Mouse (Mus musculus) left cerebral cortex, adult 2 months (tissue): ENCODE data around the gene Krtap2-4. TPM values are rescaled to one million over a fixed set of nuclear protein-coding genes. Genes with fewer than 3 reads are reported as not detected.
A peak's percentile ranks its signal among the peaks of the same experiment; 100 is the strongest.
"Not testable (repeated sequence)": the region's sequence is repeated elsewhere in the genome, so short reads cannot be mapped to it uniquely, and the experiment has no call there.

Experiments
- DNase-seq, 2 experiments: peaks; one replicate each; pipeline ENCODE4 v3.0.0; 2021 to 2022; ENCODE audit warnings: low spot score in 2 of 2, mixed read lengths in 1 of 2; ENCODE audit errors: extremely low spot score in 1 of 2
- H3K27ac ChIP-seq: fragments of 200-600 bp; 2 replicates; pipeline ENCODE4 v1.8.1; 2022
- H3K4me3 ChIP-seq: fragments of 200-600 bp; 2 replicates; pipeline ENCODE4 v1.8.1; 2022
- CTCF ChIP-seq: fragments of 200-600 bp; IDR thresholded peaks from 2 replicates; pipeline ENCODE4 v1.8.1; 2022; ENCODE audit warnings: antibody characterized with exemption, mild to moderate bottlenecking, moderate library complexity
- intact Hi-C: fragments of 180-260 bp; cut with DNase I; formaldehyde crosslinking; loops from one replicate; pipeline ENCODE4 v1.15.1; 2025
- long read RNA-seq, 2 experiments: library from polyadenylated mRNA; stranded (forward); transcript quantifications; one replicate each; pipeline ENCODE4 v2.0.0; 2021; ENCODE audit warnings: borderline mapping rate in 2 of 2
- total RNA-seq, 2 experiments: library from RNA; stranded (reverse); gene quantifications; 2 replicates each; pipeline ENCODE4 v1.2.3; 2021

The Krtap2-4 gene
- not detected for total RNA-seq
- long read RNA-seq, experiment 1 = 0 reads
- long read RNA-seq, experiment 2 = 0 reads

DNA sequence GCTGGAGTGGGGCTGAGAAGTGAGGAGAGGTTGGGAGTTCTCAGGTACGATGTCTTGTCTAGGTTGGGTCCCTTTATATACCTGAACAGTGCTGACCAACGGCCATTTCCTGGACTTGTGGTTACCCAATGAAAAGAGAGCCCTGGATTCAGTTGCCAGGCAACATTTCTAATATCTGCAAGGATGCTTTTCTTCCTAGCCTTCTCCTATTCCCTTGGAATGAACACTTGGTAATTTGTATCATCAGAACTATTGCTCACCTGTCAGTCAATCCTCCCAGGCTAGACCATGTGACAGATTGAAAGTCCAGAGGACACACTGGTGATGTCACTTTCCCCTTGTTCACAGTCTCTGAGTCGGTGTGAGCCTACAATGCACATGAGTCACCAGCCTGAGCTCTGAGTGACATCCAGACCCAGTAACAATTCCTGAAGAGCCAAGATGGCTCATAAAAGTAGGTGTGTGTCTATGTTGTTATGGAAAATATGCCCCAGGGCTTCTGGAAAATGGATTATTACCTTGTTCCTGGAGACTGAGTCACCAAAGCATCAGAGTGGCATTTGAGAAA is at the start of gene Krtap2-4:
TSS of gene Krtap2-4 (minus strand) at position 51 of the 568 bp plus-strand sequence.
- Histone ChIP-seq H3K27ac (no peak within 1 kb of the TSS), H3K4me3 (no peak within 1 kb of the TSS)
- no peak for DNase-seq
- intact Hi-C loops = no loop called here
- TF ChIP-seq CTCF = no peak

DNA sequence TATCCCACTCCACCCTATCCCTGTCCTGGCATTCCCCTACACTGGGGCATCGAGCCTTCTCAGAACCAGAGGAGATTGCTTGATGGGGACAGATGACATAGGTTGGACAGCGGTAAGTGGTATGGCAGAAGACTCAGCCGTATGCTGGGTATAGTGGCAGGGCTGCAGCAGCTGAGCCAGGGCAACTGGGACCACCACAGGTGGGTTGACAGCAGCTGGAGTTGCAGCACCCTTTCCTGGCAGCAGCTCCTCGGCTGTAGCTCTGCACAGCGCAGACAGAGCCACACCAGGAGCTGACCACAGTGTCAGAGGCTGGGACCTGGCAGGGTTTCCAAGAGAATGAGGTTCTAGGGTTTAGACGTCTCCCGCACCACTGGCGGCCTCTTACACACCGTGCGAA is 48.2 kb upstream of the Krtap2-4 start:
- H3K4me3 ChIP-seq = no peak overlapping the region
- no peak for TF ChIP-seq CTCF
- intact Hi-C loops = no loop called here
- DNase-seq = no peak
- no peak overlapping the region for H3K27ac ChIP-seq

DNA sequence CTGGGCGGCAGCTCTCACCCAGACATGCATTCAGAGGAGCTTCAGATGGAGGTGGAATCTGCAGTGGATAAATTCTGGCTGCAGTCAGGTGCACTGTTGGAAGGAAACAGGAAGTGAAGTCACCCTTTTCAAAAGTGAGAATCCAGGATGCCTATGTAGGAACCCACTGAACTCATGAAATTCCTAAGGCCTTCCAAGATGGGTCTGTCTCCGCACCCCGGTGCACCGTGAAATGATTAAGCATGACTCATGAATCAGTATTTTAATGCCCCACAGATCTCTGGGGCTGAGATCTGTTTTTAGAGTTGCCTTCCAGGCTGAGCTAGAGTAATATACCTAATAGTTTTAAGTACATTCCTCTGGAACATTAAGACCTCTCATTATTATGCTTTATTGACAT is 44.6 kb upstream of the Krtap2-4 start:
- intact Hi-C loops = no loop called here
- no peak for TF ChIP-seq CTCF

DNA sequence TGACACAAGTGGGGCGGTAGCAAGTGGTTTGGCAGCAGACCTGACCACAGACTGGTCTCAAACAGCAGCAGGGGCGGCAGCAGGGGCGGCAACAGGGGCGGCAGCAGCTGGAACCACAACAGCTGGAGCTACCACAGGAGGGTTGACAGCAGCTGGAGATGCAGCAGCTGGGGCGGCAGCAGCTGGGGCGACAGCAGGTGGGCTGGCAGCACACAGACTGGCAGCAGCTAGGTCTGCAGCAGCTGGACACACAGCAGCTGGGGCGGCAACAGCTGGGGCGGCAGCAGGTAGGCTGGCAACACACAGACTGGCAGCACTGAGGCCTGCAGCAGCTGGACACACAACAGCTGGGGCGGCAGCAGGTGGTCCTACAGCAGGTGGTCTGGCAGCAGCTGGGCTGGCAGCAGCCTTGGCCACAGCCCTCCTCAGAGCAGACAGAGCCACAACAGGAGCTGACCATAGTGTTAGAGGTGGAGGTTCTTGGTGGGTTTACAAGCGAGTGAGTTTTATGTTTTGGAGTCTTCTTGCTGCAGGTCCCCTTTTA is 43.9 kb upstream of the Krtap2-4 start, which contains the start of gene Gm11563:
TSS of gene Gm11563 (minus strand) at position 494 of the 544 bp plus-strand sequence.
- H3K27ac ChIP-seq, DNase-seq, H3K4me3 ChIP-seq, intact Hi-C loops: not testable (repeated sequence)

More for the DNA sequence above, 44.6 kb upstream of the Krtap2-4 start:
- DNase-seq = no peak
- H3K27ac ChIP-seq = no peak overlapping the region
- no peak overlapping the region for H3K4me3 ChIP-seq

DNA sequence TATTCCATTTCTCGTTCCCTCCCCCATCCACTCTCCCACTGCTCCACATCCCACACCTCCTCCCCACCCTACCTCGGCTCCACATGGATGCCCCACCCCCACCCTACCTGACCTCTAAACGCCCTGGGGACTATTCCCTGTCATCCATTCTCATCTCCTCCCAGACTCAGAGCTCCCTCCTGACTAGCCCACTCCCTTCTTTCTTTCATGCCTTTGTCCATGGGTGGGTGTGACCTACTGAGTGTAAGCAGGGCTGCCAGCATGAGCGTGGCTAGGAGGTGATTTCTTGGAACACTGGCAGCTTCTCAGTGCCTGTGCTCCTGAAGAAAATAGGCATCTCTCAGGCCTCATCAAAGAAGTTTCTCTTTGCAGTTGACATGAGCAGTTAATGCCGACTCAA is 42.4 kb upstream of the Krtap2-4 start:
- Histone ChIP-seq H3K27ac (no peak overlapping the region), H3K4me3 (no peak overlapping the region)
- no peak for DNase-seq
- intact Hi-C loops = no loop called here
- no peak for TF ChIP-seq CTCF

DNA sequence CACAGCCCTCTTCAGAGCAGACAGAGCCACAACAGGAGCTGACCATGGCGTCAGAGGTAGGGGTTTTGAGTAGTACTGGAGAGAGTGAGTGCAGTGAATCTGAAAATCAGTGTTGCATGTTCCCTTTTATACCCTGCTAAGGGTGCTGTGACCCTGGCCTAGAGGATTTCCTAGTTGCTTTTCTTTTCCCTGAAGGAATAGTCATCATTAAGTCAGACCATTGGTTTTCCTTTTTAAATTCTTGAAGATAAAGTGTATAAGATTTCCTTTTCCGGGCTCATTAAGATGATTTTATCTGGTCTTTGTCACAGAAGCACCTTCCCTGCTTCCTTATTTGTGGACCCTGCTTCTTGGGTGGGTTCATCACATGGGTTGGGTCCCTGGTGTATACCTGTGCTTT is 35.5 kb upstream of the Krtap2-4 start, which contains the start of gene Gm11555:
TSS of gene Gm11555 (minus strand) at position 101 of the 400 bp plus-strand sequence.
- DNase-seq = no peak
- intact Hi-C loops = no loop called here
- Histone ChIP-seq H3K4me3 (no peak within 1 kb of the TSS), H3K27ac (no peak within 1 kb of the TSS)
- TF ChIP-seq CTCF = no peak

DNA sequence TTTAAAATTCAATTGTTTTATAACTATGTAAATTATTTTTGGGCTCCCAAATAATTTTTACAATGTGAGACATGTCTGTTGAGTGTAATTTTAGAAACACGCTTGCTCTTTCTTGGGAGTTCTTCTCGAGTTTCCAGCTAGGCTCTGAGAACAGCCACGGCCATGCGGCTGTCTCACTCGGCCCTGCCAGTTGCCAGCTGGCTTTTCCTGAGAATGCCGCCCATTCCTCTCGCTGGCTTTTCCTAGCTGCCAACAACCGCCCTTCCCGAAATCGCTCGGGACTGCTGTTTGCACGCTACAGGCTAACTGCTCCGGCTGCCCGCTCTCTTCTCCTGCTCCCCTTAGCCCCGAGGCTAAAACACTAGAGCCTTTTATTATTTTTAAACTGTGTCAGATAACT is 31.8 kb upstream of the Krtap2-4 start:
- TF ChIP-seq CTCF = no peak
- intact Hi-C loops = loop anchor here (5.0 kb wide), 1 partner anchor 179 kb away; no protein-coding TSS in a partner anchor
- Histone ChIP-seq H3K27ac (0 out of 2 replicates have a peak overlapping the region, but pooled peaks have one; percentile 1), H3K4me3 (no peak overlapping the region)
- DNase-seq = peak in 1 of 2 experiments; percentile 21

DNA sequence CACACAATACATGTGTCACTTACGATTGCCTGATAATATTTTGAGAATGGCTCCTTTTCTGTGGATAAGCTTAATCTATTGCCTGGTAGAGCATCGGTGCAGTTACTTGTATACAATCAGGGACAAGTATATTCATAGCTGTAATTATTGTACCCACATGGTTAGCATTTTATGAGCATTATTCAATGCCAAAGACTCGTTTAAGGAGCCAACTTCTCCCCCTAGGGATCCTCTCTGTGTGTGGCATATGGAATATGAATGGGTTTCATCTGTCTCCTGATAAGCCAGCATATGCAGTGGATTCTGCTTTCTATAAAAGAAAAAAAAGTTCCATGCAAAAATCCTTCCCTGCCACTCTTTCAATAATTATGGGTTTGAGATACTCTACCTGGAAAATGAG is 29.7 kb upstream of the Krtap2-4 start:
- intact Hi-C loops = no loop called here
- no peak for DNase-seq
- TF ChIP-seq CTCF = no peak
- no peak overlapping the region for H3K27ac ChIP-seq
- no peak overlapping the region for H3K4me3 ChIP-seq

DNA sequence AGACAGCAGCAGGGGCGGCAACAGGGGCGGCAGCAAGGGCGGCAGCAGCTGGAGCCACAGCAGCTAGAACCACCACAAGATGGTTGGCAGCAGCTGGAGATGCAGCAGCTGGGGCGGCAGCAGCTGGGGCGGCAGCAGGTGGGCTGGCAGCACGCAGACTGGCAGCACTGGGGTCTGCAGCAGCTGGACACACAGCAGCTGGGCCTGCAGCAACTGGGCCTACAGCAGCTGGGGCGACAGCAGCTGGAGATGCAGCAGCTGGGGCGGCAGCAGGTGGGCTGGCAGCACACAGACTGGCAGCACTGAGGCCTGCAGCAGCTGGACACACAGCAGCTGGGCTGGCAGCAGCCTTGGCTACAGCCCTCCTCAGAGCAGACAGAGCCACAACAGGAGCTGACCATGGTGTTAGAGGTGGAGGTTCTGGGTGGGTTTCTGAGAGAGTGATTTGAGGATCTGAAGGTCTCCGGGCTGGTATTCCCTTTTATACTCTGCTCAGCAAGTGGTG is 29.0 kb upstream of the Krtap2-4 start, which contains the start of gene Krtap4-7:
TSS of gene Krtap4-7 (minus strand) at position 455 of the 505 bp plus-strand sequence.
- H3K27ac ChIP-seq, DNase-seq, intact Hi-C loops, H3K4me3 ChIP-seq: not testable (repeated sequence)

DNA sequence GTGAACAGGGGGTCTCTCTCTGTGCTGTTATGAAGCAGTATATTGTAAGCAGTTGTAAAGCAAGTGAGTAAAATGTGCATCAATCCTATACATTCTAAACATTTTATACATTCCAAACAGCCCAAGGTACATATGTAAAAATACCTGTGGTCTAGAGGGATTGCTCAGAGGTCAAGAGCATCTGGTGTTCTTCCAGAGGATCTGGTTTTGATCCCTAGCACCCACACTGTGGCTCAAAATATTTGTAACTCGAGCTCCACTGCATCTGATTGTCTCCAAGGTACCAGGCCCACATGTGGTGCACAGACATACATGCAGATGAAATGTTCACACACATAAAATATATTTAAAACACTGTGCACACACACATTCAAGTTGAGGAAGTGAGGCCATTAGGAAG is 26.3 kb upstream of the Krtap2-4 start:
- intact Hi-C loops = no loop called here
- Histone ChIP-seq H3K27ac (no peak overlapping the region), H3K4me3 (no peak overlapping the region)
- TF ChIP-seq CTCF = no peak
- no peak for DNase-seq

DNA sequence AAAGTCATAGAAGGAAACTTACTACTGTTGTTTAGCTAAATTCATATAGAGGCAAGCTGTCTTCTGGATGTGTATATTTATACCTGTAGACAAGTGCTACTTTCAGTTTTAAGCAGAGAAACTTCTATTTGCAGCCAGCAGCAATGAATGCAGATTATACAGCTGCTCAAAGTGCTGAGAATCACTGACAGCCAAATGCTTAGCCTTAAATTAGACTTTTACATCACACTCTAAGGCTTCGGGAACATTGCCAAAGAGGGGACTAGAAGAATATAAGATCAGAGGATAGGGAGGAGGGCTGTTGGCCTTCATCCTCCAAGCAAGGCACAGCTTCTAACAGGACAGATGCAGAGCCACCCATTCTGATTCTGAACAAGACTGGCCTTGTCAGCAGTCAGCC is 22.4 kb upstream of the Krtap2-4 start:
- no peak overlapping the region for H3K27ac ChIP-seq
- no peak overlapping the region for H3K4me3 ChIP-seq
- intact Hi-C loops = no loop called here
- no peak for DNase-seq
- no peak for TF ChIP-seq CTCF

DNA sequence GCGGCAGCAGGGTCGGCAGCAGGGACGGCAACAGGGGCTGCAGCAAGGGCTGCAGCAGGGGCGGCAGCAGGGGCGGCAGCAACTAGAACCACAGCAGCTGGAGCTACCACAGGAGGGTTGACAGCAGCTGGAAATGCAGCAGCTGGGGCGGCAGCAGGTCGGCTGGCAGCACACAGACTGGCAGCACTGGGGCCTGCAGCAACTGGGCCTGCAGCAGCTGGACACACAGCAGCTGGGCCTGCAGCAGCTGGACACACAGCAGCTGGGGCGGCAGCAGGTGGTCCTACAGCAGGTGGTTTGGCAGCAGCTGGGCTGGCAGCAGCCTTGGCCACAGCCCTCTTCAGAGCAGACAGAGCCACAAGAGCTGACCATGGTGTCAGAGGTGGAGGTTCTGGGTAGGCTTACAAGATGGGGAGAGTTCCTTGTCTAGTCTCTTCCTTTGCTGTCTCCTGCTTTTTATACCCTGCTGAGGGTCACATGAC is 20.0 kb upstream of the Krtap2-4 start, which contains the start of gene Krtap4-2:
TSS of gene Krtap4-2 (minus strand) at position 432 of the 482 bp plus-strand sequence.
- no peak for DNase-seq
- Histone ChIP-seq H3K27ac (no peak within 1 kb of the TSS), H3K4me3 (no peak within 1 kb of the TSS)
- no peak for TF ChIP-seq CTCF
- intact Hi-C loops = loop anchor here (5.0 kb wide), 2 partner anchors 77 to 167 kb away; partner anchors contain the start of genes Gm11939 and Krtap3-2
